Mouse (Mus musculus): ENCODE measurements around the gene Mgarp. TPM values are rescaled to one million over a fixed set of nuclear protein-coding genes. Genes with fewer than 3 reads are reported as not detected.
"Not testable (repeated sequence)": the region's sequence is repeated elsewhere in the genome, so short reads cannot be mapped to it uniquely, and the experiment has no call there.

Gene Mgarp
- total RNA-seq, 2 experiments from 2014 or later, result not detected

DNA sequence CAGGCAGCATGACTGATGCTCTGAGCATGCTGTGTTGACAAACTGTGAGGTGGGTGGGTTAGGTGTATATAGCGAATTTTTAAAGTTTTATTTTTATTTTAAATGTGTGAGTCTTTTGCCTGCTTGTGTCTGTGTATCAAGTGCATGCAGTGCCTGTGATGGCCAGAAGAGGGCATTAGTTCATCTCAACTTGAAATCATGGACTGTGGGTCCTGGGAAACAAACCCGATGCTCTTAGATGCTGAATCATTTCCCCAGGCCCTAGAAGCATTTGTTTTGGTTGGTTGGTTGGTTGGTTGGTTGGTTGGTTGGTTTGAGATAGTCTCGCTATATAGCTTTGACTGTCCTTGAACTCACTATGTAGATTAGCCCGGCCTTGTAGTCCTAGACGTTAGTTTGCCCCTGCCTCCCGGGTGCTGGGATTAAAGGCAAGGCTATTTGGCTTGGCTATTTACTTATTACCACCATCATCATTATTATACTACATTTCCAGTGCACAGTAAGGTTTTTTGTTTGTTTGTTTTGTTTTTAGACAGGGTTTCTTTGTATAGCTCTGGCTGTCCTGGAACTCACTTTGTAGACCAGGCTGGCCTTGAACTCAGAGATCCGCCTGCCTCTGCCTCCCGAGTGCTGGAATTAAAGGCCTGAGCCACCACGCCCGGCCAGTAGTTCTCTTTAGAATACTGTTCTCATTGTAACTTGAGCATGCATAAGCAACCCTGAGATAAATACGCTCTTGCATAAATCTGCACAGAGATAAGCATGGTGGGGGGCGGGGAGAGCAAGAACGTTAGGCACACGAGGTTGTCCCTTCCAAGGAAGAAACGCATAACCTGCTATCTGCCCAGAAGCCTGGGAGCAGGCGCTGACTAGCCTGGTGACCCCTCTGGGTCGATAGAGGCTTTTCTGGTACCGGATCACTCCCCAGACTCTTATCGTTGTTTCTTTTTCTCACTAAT, 21.0 kb downstream of the Mgarp start:
- ATAC-seq (replicated peaks; ENCODE audit: low FRiP score, poor library complexity, severe bottlenecking), result peak; percentile 83

DNA sequence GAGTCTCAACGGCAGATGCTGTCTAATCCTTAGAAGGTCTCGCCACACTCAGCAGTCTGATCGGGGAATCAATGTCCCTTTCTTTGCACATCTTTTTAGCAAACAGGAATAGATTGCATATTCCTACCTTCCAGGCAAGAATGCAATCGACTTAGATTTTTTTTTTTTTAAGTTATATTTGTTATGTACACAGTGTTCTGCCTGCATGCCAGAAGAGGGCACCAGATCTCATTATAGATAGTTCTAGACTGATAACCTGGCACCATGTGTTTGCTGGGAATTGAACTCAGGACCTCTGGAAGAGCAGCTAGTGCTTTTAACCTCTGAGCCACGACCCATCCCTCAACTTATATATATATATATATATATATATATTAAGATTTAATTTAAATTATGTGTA, 23.0 kb downstream of the Mgarp start:
- ATAC-seq (replicated peaks; ENCODE audit: low FRiP score, poor library complexity, severe bottlenecking), result no peak

DNA sequence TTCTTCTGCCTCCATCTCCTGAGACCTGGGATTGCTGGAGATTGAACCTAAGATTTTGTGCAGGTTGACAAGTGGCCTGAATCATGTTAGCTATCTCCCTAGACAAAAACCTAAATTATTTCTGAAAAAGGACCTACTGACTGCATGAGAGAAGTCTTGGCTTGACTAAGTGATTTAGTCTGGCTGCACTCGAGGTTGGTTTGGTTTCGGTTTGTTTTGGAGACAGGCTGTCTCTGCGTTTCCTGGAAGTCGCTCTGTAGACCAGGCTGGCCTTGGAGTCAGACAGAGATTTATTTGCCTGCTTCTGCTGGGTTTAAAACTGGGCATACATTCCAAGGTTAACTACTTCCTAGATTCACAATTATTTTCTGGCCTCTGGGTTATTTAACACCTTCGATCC, 23.7 kb downstream of the Mgarp start:
- no peak for ATAC-seq (replicated peaks; ENCODE audit: low FRiP score, poor library complexity, severe bottlenecking)

DNA sequence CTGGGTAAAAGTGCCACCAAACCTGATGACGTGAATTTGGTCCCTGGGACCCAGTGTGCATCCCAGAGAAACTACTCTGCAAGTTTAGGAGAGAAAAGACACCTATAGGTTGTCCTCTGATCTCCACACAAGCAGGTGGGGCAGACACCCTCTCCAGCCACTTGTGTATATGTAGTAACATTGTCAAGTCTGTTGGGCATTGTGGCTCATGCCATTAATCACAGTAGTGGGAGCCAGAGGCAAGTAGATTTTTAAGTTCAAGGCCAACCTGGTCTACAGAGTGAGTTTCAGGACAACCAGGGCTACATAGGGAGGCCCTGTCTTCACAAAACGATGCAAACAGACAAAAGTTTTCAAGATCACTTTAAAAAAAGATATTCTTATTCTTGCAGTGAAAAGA, 24.7 kb downstream of the Mgarp start:
- ATAC-seq (replicated peaks; ENCODE audit: low FRiP score, poor library complexity, severe bottlenecking), result no peak

DNA sequence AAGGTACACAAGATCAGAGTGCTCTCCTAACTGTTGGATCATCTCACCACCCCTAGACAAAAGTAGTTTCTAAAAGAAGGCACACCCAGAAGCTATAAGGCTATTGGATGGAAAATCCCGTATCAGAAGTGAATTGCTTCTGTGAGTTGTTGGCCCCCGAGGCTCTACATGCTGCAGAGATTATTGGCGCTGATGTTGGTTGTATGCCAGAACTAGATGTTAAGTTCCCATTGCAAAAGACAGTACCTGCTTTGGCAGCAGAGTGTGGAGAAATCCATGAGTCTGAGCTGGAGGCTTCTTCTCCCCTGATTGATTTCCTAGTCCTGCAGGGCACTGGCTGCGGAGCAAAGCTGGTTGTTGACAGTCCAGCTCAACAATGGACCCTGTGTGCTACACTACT, 28.5 kb downstream of the Mgarp start:
- ATAC-seq (replicated peaks; ENCODE audit: low FRiP score, poor library complexity, severe bottlenecking), result no peak

DNA sequence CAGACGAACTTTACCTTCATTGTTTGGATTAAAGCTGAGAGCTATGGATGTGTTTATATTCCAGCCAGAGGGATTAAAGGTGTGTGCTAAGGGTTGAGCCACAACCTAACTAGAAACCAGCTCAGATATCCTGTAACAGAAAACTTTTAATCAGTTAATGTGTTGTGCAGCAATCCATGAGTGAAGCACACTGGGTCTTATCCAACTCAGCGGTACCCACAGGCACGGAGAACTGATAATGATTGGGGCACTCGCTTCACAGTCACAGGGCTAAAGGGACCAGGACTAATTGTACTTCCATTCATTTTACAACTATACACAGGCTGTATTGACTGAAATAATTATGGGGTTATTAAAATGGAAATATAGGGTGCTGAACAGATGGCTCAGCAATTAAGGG, 29.6 kb downstream of the Mgarp start:
- ATAC-seq (replicated peaks; ENCODE audit: low FRiP score, poor library complexity, severe bottlenecking), result no peak

DNA sequence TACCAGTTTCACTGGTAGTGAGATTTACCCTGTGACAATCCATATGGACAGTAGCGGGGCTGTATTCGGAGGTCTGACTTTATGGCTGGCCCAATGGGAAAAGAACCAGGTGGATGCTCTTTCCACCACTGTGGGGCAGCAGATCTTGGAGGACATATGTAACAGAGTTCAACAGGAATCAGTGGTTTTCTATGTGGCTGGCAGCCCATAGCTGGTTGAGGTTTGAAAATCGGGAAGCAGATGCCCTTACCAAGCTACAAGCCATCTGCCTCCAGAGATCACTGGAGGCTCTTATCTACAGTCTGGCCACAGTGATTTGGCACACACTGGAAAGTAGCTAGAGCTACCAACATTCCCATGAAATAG, 31.0 kb downstream of the Mgarp start:
- no peak for ATAC-seq (replicated peaks; ENCODE audit: low FRiP score, poor library complexity, severe bottlenecking)

DNA sequence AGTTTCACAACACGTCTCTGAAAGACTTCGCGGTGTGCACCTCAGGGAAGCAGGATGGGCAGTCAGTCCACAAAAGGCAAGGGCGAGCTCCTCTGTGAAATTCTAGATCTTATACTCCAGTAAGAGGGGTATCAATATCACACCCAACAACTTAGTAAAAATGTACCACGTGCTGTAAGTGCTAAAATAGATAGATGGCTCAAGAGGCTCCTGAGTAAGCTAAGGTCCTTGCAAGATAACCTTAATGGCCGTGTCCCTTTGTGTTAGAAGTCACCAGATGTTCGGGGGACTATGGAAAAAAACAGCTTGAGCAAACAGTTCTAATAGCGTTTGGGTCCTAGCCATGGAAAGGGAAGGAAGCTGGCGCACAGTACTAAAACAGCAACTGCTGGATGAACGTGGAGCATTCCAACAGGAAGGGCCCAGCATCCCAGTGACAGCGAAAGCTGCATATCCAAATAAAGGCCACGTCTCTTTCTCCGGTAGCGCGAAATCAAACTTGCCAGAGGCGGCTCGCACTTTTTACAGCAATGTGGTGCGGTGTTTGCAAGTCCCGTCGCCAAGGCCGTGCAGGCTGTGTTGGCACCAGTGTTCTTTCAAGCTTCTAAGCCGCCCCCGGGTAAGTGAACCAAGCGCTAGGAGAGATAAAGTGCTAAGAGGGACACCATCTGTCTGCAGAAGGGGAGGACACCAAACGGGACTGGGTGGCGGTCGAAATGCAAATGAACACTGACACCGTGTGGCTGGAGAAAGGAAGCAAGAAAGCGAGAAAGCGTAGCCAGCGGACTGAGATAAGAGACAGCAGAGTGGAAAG, 31.6 kb downstream of the Mgarp start:
- ATAC-seq (replicated peaks; ENCODE audit: low FRiP score, poor library complexity, severe bottlenecking), result peak; percentile 96

DNA sequence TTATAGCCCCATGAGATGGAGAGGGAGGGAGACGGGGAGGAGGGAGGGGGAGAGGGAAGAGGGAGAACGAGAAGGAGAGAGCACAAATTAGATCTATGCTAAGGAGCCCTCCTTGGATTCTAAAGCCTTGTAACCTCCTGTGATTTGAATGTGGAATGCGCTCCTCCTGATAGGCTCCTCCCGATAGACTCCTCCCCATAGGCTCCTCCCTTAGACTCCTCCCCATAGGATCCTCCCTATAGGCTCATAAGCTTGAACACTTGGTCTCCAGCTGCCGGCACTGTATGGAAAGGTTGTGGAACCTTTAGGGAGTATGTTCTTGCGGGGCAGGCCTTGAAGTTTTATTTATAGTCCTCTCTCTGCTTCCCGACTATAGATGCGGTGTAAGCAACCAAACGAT, 35.5 kb downstream of the Mgarp start:
- no peak for ATAC-seq (replicated peaks; ENCODE audit: low FRiP score, poor library complexity, severe bottlenecking)

DNA sequence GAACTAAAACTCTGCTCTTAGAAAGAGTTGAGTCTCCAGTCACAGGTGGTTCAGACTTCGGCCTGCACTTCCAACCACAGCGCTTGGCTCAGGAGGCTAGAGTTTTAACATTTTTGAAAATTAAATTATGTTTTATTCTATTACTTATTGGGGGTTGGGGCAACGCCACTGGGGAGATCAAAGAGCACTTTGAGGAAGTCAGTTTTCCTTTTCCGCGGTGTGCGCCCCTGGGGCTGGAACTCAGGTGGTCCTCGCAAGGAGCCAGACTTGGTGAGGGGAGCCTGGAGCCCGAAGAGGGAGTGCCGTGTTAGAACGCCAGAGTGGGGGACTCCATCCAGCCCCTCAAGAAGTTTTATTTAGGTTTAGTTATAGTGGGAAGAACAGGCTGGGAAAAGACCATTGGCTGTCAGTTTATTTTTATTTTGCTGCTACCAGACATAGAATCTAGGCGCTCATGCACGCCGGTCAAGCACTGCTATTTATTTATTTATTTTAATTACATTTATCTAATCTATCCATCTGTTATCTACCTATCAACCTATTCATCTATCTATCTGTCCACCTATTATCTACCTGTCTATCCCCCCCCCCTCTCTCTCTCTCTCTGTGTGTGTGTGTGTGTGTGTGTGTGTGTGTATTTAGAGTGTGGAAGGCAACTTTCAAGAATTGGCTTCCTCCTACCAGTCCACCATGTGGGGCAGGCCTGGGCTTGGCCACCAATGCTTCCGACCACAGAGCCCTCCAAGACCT, 36.8 kb downstream of the Mgarp start:
- ATAC-seq (replicated peaks; ENCODE audit: low FRiP score, poor library complexity, severe bottlenecking), result no peak; the same call in 1 of the 2 replicates

DNA sequence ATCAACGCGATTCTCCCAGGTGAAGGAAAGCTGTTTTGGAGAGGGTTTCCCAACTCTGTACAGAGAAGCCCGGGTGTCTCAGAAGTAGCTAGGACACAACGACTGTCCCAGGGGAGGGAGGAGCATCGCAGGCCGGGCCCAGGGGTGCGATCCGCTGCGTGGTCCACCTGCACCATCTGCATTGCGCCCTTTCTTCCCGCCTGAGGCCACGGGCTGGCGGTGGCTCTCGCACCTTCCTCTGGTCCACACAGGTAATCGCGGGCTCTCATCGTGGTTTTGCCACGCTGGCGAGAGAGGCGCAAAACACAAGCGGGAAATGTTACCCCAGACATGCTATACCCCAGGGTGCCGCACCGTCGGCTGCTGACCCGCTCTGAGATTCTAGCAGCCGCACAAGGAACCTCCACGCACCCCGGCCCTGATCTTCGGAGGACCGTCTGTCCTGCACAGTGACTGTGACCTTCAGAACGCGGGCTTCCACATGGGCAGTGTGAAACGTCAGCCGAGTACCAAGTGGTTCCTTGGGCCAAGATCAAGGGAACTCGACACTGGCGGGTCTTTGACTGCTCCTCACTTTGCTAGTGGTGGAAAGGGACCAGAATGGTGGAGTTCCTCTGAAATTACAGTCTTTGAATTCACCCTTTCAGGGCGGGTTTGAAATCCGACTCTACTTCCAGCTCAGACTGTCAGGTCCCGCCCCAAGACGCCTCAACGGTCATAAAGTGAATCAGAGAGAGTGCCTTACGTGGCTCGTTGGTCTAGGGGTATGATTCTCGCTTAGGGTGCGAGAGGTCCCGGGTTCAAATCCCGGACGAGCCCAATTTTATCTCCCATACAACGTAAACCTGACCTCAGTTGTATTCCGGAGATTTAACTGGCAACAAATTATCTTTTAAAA, 37.6 kb downstream of the Mgarp start:
- peak; percentile 75 for ATAC-seq (replicated peaks; ENCODE audit: low FRiP score, poor library complexity, severe bottlenecking)

DNA sequence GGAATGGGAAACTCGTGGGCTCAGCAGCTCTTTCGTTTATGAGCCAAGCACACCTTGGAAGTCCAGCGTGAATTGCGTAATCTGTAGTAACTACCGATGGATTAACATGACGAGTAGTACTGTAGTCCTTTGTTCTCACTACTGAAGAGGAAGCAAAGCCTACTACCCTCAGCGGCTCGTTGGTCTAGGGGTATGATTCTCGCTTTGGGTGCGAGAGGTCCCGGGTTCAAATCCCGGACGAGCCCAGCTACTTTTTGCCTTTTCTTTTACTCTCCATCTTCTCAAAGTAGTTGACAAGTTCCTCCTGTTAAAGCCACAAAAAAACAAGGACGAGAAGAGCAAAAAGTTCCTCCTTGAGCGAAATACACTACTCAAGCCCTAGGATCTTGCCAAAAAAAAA, 38.4 kb downstream of the Mgarp start:
- ATAC-seq (replicated peaks; ENCODE audit: low FRiP score, poor library complexity, severe bottlenecking), result no peak

DNA sequence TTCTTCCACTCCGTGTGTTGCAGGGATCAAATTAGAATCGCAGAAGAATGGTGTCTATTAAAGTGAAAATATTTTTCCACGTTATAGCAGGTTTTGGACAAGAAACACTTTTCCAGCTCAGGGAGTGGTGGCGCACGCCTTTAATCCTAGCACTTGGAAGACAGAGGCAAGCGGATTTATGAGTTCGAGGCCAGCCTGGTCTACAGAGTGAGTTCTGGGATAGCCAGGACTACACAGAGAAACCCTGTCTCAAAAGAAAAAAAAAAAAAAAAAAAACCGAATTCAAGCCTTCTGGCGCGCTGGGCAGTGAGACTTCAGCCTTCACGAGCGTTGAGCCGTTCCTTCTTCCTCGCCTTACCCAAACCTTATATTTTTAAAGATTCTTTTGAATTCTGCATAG, 38.9 kb downstream of the Mgarp start:
- ATAC-seq (replicated peaks; ENCODE audit: low FRiP score, poor library complexity, severe bottlenecking), result no peak

DNA sequence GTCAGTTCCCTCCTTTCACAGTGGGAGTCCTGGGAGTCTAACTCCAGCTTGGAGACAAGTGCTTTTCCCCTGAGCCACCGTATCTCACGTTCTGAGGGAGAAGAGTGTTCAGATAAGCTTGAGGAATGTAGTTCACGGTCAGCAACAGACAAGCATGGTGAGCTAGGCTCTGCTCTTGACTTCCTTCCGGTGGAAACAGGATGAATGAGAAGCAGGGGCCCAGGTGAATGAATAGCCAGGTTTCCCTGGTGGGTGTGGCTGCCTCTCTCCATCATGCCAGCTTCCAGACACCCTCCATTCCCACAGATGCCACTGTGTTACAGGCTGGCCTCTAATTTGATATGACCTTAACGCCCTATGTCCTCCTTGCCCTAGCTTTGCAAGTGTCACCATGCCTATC, 39.5 kb downstream of the Mgarp start:
- ATAC-seq (replicated peaks; ENCODE audit: low FRiP score, poor library complexity, severe bottlenecking), result no peak

DNA sequence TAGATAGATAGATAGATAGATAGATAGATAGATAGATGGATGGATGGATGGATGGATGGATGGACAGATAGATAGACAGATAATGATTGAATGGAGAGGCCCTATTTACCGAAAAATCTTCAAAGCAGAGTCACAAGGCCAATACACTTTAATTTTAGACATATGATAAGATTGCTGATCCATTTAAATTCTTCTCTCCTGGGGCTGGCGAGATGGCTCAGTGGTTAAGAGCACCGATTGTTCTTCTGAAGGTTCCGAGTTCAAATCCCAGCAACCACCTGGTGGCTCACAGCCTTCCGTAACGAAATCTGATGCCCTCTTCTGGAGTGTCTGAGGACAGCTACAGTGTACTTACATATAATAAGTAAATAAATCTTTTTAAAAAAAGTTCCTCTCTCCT, 41.6 kb downstream of the Mgarp start:
- not testable (repeated sequence) for ATAC-seq (replicated peaks; ENCODE audit: low FRiP score, poor library complexity, severe bottlenecking)

DNA sequence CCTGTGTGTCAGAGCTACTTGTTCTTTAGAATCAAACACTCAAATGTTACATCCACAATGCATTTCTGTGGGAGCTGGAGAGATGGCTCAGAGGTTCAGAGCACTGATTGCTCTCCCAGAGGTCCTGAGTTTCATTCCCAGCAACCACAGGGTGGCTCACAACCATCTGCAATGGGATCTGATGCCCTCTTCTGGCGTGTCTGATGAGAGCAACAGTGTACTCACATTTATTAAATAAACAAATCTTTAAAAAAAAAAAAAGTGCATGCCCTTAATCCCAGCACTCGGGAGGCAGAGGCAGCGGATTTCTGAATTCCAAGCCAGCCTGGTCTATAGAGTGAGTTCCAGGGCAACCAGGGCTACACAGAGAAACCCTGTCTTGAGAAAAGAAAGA, 42.5 kb downstream of the Mgarp start:
- no peak for ATAC-seq (replicated peaks; ENCODE audit: low FRiP score, poor library complexity, severe bottlenecking)

DNA sequence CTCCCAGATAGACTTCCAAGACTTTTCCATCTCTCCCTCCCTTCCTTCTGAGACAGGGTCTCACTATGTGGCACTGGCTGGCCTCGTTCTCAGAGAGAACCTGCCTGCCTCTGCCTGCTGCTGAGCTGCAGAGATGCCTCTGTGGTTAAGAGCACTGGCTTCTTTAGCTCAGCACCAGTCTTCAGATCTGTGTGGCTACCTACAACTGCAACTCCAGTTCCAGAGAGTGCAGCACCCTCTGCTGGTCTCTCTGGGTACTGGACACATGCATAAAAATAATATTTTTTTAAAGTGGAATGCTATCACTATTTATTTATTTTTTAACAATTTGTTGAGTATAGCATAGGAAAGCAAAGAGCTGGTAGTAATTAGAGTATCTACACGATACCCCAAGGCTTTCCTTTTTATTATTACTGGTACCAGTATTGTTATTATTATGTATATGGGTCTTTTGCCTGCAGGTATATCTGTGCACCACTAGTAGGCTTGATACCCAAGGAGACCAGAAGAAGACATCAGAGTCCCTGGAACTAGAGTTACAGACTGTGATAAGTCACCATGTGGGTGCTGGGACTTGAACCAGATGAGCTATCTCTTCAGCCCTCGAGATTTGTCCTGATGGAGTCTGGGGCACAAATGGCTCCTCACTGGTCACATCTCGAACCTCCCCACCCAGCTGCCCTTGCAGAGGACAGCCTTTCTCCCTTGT, 43.1 kb downstream of the Mgarp start:
- peak; percentile 76 for ATAC-seq (replicated peaks; ENCODE audit: low FRiP score, poor library complexity, severe bottlenecking)

DNA sequence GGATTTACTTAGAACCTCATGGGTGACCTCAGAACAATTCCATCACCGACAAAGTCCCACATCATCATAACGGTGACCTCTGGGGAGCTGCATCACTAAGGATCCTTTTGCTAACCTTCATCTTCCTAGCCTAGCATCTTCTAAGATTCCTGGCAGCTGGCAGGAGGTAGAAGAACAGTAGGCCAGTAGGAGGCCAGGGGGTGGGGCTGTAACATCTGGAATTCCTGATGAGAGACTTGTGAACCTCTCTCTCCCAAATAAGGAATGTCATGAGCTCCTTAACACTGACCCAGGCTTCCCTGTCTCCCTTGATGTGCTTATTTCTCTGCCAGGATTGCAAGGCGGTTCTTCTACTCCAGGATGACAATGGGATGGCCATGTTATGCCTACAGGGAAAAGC, 45.7 kb downstream of the Mgarp start:
- no peak for ATAC-seq (replicated peaks; ENCODE audit: low FRiP score, poor library complexity, severe bottlenecking)
